Mouse (Mus musculus) ovary, adult 18-20 months (tissue): ENCODE data around the gene Slc22a21.
"Not testable (repeated sequence)": the region's sequence is repeated elsewhere in the genome, so short reads cannot be mapped to it uniquely, and the experiment has no call there.

Source experiments
- DNase-seq: peaks from one replicate; pipeline ENCODE4 v3.0.0; 2022; ENCODE audit warnings: low spot score, mixed read lengths

Gene Slc22a21

GRCm38 (mm10) chr11:53979788-53980621 is at the start of gene Slc22a21:
Gene Slc22a21, minus strand, starts transcription at chr11:53980332.
- DNase-seq = peak; percentile 58

GRCm38 (mm10) chr11:54028997-54029396 is 48.9 kb upstream of the Slc22a21 start:
- no peak for DNase-seq

- peak; percentile 79 for DNase-seq
Measured at GRCm38 (mm10) chr11:54028044-54028951, 48.2 kb upstream of the Slc22a21 start, which contains the start of gene Slc22a4. Gene Slc22a4, minus strand, starts transcription at chr11:54028090.

- DNase-seq = no peak
Measured at GRCm38 (mm10) chr11:54027131-54028043, 47.3 kb upstream of the Slc22a21 start.

GRCm38 (mm10) chr11:54026491-54027041 is 46.4 kb upstream of the Slc22a21 start:
- DNase-seq = no peak

- DNase-seq = no peak
Measured at GRCm38 (mm10) chr11:54021396-54022093, 41.4 kb upstream of the Slc22a21 start.

GRCm38 (mm10) chr11:54018893-54019732 is 39.0 kb upstream of the Slc22a21 start:
- no peak for DNase-seq

- no peak for DNase-seq
Measured at GRCm38 (mm10) chr11:54017596-54017995, 37.5 kb upstream of the Slc22a21 start.

- no peak for DNase-seq
Measured at GRCm38 (mm10) chr11:54016051-54016450, 35.9 kb upstream of the Slc22a21 start.

- DNase-seq = no peak
Measured at GRCm38 (mm10) chr11:54012961-54013360, 32.8 kb upstream of the Slc22a21 start.

- no peak for DNase-seq
Measured at GRCm38 (mm10) chr11:54011255-54011654, 31.1 kb upstream of the Slc22a21 start.

- DNase-seq = no peak
Measured at GRCm38 (mm10) chr11:54008416-54008920, 28.3 kb upstream of the Slc22a21 start.

GRCm38 (mm10) chr11:54007717-54008116 is 27.6 kb upstream of the Slc22a21 start:
- DNase-seq = no peak

- DNase-seq = no peak
Measured at GRCm38 (mm10) chr11:54006901-54007300, 26.8 kb upstream of the Slc22a21 start.

GRCm38 (mm10) chr11:54006362-54006761 is 26.2 kb upstream of the Slc22a21 start:
- DNase-seq = not testable (repeated sequence)

- no peak for DNase-seq
Measured at GRCm38 (mm10) chr11:54004734-54005133, 24.6 kb upstream of the Slc22a21 start.

GRCm38 (mm10) chr11:54004221-54004620 is 24.1 kb upstream of the Slc22a21 start:
- no peak for DNase-seq

- DNase-seq = not testable (repeated sequence)
Measured at GRCm38 (mm10) chr11:54002761-54003717, 22.9 kb upstream of the Slc22a21 start.
